Mouse (Mus musculus): ENCODE measurements around the gene Srebf2. TPM values are rescaled to one million over a fixed set of nuclear protein-coding genes. Genes with fewer than 3 reads are reported as not detected.
"Not testable (repeated sequence)": the region's sequence is repeated elsewhere in the genome, so short reads cannot be mapped to it uniquely, and the experiment has no call there.

Srebf2 gene
- 46.9 and 49.2 TPM in 2 replicates for total RNA-seq (2021)
- long read RNA-seq, experiment 1, full-length matches to known transcripts = 13 of 29 reads
- long read RNA-seq, experiment 1, partial matches to known transcripts = 3 of 29 reads
- long read RNA-seq, experiment 1, other reads (novel, unspliced or antisense) = 13 of 29 reads
- long read RNA-seq, experiment 2, full-length matches to known transcripts = 10 of 28 reads
- long read RNA-seq, experiment 2, partial matches to known transcripts = 2 of 28 reads
- long read RNA-seq, experiment 2, other reads (novel, unspliced or antisense) = 16 of 28 reads

DNA sequence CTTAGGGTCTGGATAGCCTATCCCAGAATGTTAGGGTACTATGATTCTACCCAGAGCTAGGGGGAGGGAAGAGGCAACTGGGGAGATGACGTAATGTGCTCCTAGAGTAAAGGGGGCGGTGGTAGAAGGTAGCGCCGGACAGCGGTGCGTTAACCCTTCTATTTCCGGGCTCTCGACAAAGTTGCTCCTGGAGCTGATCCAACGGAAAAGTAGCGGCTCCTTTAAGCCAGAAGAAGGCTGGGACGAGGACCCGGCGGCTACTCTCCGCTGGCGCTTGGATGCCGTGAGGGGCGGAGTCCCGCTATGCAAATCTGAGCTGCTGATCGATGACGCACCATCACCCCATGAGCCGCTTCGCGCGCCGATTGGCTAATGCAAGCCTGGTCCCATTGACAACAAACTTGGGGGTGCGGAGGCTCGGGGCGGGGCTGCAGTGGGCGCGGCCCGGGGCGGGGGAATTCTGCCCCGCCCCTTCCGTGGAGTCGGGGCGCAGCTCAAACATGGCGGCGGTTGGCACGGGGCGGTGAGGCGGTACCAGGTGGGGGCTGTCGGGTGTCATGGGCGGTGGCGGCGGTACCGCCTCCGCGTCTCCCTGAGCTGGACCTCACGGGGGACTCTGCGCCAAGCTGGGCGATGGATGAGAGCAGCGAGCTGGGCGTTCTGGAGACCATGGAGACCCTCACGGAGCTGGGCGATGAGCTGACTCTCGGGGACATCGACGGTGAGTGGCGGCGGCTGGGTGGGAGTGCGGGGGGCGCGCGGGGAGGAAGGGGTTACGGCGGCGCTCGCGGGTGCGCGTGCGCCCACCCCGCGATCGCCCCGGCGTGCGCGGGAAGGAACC, at the start of gene Srebf2:
Gene Srebf2, plus strand, starts transcription at position 412 of the 841 bp plus-strand sequence.
- peak; percentile 99 for DNase-seq

DNA sequence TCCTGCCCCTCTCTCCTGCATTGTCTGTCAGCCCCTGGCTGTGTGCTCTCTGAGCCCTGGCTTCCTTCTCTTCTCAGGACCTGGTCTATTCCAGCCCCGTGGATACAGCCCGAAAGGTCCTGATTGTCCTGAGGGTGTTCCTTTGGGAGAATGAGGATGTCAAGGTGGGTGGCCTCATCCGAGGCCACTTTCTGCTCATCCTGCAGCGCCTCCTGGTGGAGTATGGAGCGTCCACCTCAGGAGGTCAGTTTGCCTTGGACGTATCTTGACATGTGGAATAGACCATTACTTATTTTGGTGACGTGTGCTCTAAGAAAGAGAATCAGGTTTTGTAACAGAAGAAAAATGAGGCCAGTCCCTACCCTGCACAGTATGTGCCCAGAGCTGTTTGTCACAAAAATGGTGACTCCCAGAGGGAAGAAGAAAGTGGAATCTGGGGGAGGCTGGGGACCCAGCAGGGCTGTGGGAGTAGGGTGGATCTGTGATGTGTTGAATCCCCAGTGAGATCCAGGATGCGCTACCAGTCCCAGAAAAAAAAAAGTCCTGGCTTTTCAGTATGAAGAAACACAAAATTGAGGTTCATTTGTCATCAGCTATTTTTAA, 39.9 kb upstream of the Srebf2 start:
- DNase-seq = peak; percentile 85

DNA sequence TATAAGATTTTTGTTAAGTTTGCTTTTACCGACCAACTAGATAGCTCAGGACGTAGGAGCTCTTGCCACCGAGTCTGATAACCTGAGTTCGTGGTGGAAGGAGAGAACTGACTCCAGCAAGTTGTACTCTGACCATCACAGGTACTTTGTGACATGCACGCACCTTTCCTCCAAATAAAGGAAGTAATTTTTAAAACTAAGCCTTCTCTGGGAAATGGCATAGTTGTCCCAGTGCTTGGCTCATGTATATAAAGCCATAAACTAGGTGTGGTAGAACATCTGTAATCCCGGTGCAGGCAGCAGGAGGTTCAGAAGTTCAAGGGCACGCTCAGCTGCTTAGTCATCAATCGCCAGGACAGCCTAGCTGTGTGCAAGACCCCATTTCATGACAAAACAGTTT, 26.4 kb upstream of the Srebf2 start:
- DNase-seq = no peak

DNA sequence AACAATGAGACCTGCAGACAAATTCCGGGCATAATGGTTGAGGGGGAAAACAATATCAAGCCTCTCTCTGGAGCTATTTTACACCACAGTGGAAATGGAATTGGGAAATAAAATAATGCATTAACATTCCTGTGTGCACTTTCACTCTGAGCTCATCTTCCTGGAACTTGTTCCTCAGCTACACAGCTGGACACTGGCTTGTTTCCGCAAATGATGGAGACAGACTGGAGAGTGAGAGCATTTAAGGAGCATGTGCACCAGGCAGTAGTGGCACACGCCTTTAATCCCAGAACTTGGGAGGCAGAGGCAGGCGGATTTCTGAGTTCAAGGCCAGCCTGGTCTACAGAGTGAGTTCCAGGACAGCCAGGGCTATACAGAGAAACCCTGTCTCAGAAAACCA, 20.3 kb upstream of the Srebf2 start:
- not testable (repeated sequence) for DNase-seq

DNA sequence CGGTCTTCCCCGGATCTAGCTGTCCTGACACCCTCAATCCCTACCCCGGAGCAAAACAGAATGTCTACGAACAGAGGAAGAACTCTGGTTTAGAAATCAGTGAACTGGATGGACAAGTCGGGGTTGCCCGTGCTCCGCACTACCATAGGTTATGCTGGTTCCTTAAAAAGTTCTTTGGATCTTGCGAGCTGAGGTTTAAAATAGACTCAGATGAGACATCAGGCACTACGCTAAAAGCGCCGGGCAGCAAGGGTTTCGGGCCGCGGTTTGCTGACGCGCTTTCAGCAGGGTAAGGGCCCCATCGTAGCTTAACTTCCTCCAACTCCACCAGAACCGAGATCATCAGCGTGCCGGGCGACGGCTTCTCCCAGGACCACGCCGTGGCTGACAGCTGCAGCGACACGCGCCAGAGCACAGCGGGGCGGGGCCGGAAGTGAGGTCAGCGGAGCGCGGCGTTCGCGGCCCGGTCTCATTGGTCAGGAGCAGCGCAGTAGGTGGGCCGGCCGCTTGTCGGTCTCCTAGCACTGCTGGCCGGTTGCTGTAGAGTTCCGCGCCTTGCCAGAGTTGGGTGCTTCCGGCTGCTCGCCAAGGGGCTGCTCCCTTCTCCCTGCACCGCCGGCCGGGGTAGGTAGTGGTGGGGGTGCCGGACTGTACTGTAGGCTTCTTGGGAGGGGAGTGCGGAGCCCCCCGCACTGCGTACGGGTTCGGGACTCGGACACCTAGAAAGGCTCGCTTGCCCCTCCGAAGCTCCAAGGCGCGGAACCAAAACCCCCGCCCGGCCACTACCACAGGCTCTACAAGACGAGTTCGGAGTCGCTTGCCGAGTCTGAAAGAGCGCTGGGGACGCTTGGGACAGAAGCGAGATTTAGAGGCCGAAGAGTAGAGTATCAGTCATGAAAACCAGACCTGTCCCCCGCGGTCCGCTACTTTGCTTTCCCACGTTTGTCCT, 19.3 kb upstream of the Srebf2 start, which contains the start of gene Ccdc134:
Gene Ccdc134, plus strand, starts transcription at position 497 of the 949 bp plus-strand sequence.
- DNase-seq = peak; percentile 97

DNA sequence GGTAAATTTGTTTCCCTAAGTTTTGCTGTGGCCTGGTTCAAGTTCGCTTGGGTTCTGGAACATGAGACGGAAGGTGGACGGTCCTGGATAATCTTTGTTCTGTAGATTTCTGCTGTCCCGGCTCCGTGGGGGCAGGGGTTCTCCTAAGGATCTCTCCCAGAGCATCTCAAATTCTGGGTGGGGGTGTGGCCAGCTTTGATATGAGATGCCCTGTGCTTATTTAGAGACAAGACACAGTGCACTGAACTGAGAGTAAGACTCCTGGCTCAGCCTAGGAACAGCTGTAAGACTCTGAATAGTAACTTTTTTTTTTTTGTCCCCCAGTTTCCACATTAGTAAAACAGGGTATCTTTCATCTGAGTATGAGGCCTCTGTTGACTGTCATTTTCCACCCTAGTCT, 18.6 kb upstream of the Srebf2 start:
- DNase-seq = peak; percentile 26

DNA sequence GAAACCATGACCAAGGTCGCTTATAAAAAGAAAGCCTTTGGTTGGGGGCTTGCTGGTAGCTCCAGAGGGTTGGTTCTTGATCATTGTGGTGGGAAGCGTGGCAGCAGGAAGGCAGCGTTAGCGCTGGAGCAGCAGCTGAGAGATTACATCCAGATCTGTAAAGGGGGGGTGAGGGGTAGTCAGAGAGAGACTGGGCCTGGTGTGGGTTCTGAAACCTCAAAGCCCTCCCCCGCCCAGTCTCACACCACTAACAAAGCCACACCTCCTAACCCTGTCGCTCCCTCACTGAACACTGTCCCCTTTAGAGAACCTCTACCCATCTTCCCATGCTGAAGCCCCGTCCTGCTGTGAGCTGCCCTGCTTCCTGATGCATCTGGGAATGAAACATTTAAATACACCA, 16.4 kb upstream of the Srebf2 start:
- DNase-seq = no peak

DNA sequence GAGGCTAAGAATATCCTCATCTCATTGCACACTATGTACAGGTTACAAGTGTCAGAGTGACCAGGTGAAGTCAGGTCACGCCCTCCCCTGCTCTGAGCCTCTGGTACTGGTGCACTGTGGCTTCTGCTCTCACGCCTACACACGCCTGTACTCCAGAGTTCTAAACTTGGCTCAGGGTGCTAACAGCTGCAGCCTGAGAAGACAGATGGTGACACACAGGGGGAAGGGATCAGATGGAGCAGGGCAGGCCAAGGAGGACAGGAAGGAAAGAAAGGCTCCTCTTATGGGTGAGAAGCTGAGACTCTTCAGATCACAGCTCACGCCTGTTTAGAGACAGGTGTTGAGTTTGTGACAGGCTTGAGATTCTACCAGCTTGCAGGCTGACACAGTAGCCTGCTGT, 11.6 kb upstream of the Srebf2 start:
- DNase-seq = no peak

DNA sequence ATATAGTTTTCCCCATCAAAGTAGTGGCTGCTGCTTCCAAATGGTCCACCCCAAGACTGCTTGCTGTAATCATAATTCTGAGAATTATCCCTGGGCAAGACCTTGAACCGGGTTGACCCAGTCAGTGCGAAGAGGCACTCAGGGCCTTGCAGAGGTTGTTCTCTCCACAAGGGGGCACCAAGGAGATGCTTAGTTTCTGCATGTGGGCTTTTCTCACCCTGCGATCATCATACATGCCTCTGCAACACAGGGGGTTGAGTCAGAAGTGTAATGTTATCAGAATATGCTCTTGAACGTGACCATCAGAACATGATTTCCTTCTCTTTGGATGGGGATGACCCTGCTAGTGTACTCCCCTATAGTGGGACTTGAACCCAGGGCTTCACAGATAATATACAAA, 8.4 kb upstream of the Srebf2 start:
- peak; percentile 82 for DNase-seq

DNA sequence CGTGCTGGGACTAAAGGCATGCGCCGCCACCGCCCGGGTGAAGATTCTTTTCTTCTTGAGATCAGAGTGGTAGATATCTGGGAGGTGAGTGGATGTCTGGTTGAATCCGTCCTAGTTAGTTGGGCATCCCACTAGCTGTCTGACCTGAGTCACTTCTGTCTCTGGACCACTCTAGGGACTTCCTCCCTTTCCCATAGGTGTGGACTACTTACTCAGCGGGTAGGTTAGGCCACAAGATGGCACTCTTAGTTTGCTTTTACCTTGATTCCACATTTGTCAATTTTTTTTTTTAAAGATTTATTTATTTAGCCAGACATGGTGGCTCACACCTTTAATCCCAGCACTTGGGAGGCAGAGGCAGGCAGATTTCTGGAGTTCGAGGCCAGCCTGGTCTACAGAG, 7.8 kb upstream of the Srebf2 start:
- DNase-seq = no peak

DNA sequence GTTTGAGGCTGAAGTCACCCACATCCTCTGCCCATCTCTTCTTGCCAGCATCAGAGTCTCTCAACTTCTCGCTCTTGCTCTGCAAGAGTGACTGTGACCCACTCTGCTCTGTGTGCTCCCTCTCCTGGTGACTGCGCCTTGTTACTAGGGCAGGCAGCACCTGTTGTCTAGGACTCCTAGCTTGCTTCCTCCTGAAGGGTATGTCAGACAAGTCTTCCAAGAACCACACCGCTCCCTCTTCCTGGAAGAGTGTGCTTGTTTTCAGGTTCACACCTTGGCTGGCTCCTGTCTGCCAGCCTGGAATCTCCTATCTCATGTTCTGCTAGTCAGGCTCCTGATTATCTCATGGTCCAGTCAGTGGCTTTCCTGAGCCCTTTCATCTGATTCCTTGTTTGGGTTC, 6.6 kb upstream of the Srebf2 start:
- DNase-seq = no peak

DNA sequence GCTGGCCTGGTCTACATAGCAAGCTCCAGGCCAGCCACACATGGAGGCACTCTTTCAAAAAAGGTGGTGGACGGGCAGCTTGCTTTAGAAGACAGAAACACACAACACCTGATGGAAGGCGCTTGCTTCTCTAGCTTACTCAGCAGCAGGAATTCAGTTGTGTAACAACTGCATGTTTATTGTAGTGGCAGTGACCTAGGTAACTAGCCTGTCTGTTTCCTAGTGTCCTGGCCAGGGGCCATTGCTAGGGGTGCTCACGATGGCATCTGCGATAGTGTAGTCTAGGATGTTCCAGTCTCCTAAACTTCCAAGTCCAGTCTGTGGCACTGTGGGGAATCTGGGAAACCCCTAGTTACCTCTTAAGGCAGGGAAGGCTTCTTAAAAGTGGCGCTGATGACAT, 2.8 kb upstream of the Srebf2 start:
- no peak for DNase-seq

DNA sequence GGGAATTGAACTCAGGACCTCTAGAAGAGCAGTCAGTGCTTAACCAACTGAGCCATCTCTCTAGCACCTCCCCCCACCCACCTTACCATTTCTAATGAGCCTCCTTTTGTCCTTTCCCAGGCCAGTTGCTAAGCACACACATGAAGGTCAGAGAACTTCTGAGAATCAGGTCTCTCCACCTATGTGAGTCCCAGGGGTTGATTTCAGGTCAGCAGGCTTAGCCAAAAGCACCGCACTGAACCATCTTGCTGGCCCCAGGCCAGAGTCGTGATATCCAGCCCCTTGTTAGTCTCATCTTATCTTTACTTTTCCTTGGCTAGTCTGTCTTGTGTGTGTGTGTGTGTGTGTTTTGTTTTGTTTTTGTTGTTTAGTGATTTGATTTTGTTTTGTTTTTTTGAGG, 1.6 kb upstream of the Srebf2 start:
- DNase-seq = no peak

DNA sequence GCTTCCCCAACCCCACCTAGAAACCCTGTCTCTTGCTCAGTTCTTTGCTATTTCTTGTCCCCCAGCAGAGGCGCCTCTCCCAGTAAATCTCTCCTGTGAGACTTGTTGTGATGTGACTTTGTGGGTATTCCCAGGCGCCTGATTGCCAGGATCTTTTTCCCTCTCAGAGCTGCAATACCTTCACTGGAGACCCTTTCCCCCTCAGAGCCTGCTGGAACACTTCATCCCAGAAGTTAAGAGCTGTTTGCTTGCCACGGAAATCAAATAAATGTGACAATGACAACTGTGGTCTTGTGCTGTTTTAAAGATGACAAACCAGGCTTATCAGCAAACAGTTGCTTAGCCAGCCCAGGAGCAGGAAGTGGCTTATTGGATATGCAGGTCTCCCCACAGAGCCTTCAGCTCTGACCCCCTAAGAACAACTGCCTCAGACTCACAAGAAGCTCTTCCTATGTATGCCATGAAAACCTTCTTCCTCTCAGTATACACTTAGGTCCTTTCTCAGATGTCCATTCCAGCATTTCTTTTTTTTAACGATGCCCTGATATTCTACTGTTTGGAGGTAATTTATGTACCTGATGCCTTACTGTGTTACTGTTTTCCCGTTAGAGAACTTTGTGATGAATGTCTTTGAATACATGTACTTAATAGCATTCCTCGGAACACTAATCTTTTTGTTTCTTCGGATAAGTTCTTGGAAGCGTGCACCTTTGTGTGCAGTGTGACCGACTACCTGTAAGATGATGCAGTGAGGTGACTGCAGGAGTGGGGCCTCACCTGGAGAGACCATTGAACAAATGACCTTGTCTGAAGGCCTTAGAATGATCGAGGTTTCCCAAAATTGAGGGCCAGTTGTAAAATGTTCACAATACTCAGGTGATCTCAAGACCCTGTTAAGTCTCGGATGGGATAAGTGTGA, 871 bp upstream of the Srebf2 start:
- no peak for DNase-seq

DNA sequence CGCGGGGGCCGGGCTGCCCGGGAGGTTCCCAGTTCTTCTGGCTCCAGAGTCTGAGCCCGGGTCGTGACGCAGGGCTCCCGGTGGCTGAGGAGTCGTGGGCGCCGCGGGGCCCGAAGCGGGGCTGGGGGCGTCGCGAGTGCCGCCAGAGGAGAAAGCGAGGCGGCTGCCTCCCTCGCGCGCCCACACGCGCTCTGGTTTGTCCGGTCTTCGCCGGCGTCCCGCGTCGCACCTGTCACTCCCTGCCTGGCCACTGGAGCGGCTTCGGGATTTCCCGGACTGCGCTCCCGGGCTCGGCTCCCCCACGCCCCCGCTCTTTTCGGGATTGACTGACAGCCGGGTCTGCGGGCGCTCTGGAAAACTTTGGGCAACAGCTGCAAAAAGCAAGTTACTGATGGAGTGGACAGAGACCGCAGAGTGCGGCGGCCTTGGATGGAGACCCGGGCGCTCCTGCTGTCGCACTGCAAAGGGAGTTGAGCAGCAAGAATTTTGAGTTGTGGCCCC, 680 bp downstream of the Srebf2 start:
- peak; percentile 80 for DNase-seq

DNA sequence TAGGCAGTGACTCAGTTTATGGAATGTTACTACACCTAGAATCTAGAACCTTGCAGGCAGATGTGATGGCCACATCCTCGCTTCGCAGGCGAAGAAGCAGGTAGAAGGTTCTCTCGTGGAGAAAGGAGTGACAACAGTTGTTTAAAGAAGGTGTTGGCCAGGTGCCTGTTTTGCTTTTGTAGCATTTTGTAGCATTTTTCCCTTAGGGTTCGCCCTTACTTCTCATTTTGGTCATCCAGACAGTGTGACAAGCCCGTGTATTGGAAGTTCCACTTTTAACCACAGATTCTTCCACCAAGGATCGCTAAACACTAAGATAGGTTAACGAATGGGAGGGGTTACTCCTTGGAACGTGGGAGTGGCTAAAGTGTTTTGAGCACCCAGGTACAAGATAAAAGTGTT, 1.5 kb downstream of the Srebf2 start:
- no peak for DNase-seq

DNA sequence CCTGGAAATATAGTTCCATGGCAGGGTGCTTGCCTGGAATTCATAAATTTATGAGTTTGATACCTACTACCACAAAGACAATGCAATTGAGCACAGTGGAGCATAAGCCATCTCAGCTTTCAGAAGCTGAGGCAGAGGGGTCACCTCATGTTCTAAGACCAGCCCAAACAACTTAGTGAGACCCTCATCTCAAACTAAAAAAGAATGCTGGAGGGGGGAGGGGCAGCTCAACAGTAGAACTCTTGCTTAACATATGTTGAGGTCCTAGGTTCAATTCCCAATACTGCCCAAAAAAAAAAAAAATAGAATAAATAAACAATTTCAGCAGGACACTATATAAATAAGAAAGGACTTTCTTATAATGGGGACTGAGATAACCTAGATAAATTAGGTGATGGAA, 3.1 kb downstream of the Srebf2 start:
- no peak for DNase-seq

DNA sequence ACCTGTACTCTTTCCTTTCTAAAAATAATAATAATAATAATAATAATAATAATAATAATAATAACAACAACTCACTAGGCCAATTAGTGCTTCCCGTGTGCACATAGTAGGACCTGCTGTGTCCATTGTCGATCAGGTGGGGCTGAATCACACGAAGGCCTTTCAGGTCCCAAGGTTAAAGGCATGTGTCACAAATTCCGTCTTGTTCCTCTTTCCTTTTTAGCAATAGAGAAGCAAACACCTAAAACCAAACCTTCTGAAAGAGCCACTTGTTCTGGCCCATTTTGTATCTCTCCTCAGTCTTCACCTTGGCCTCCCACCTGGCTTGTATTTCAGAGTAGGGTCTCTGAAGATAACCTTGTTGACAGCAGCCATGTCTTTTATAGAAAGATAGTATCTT, 4.2 kb downstream of the Srebf2 start:
- DNase-seq = no peak

DNA sequence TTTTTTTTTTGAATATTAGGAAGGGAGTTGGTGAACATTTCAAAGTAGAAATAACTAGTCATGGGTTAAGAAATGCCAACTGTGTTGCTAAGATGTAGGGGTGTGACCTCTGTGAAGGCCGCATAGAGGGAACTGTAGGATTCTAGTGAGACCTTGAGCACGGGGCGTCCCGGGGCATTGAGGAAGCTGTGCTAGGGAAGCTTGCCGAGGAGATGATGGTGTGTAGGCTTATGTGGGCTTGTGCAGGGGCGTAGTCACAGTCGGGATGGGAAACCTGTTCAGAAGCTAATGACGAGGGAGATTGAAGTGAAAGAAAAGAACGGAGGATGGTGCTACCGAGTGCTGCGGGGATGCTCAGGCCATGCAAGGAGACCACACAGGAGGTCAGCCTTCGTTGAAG, 5.0 kb downstream of the Srebf2 start:
- DNase-seq = no peak

DNA sequence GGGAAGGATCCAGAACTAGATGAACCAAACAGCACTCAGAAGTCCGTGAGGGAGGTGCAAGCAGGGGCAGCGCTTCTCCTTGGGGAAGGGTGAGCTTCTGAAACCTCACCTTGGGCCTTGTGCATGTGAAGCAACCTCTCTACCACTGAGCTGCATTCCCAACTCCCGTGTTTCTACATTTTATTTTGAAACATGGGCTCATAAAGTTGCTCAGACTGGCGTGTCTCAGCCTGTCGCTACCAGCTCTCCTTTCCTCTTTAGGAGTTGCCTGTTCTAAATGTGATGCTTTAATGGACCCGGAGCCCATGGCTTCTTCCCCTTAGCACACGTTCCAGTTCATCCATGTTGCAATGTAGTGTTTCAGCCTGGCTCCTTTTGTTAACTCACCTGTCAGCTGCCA, 5.5 kb downstream of the Srebf2 start:
- no peak for DNase-seq

DNA sequence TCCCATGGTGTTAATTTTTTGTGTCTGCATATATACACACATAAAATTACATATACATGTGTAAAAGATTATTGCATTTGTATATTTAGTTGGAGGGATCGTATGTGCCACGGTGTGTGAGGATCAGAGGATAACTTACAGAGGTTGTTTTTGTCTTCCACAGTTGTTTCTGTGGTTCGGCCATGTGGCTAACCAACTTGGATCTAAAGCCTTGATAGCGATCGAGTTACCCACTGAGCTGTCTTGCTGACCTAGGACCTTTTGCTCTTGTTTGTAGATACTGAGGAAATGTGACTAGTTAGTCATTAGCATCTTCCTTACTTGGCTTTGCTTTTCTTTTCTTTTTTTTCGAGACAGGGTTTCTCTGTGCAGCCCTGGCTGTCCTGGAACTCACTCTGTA, 9.3 kb downstream of the Srebf2 start:
- no peak for DNase-seq

All from adrenal gland, postnatal 14 days (tissue).